Mouse (Mus musculus): ENCODE data around the gene Toporsl. TPM values are rescaled to one million over a fixed set of nuclear protein-coding genes. Genes with fewer than 3 reads are reported as not detected.

The Toporsl gene
- total RNA-seq (2012; rRNA removed) (not detected in 2 replicates), polyA plus RNA-seq (2012; ENCODE audit: insufficient read depth in 1 of 2, insufficient read length in 2 of 2, low read depth in 1 of 2, low replicate concordance in 2 of 2, missing spikeins in 1 of 2) (not detected)

- Histone ChIP-seq H3K27me3 (ENCODE audit: control insufficient read depth in 1 of 2, insufficient read depth in 2 of 2, low read length in 2 of 2) (no peaks in the 10 kb centered on the region), H3K9me3 (replicated peaks; ENCODE audit: insufficient read depth, low read length) (no peaks in the 10 kb centered on the region), H3K4me1 (ENCODE audit: control insufficient read depth in 1 of 2, insufficient read depth in 2 of 2, low read length in 2 of 2) (no peaks in the 10 kb centered on the region), H3K4me3 (ENCODE audit: control insufficient read depth in 1 of 2, insufficient read depth in 1 of 2, low read depth in 2 of 2, low read length in 2 of 2) (no peak within 1 kb of the TSS), H3K9ac (ENCODE audit: control insufficient read depth, low read depth, low read length, poor library complexity, severe bottlenecking) (no peak within 1 kb of the TSS), H3K36me3 (ENCODE audit: control insufficient read depth in 1 of 2, insufficient read depth in 2 of 2, low read length in 2 of 2) (no peaks in the 10 kb centered on the region), H3K27ac (ENCODE audit: control insufficient read depth, low read depth, low read length) (no peak within 1 kb of the TSS), H3K79me2 (ENCODE audit: control insufficient read depth, insufficient read depth, low read length, poor library complexity) (no peaks in the 10 kb centered on the region)
- TF ChIP-seq MAFK (IDR thresholded peaks at IDR 0.05; ENCODE audit: borderline replicate concordance, low read depth, low read length) (no peak), USF1 (IDR thresholded peaks at IDR 0.05; ENCODE audit: low read depth, low read length) (no peak), MAX (IDR thresholded peaks at IDR 0.05; ENCODE audit: low read length) (no peak), KAT2A (conservative IDR thresholded peaks at IDR 0.05; ENCODE audit: low read depth, low read length) (no peak), ZNF384 (IDR thresholded peaks at IDR 0.05; ENCODE audit: low read depth, low read length) (no peak), EP300 (IDR thresholded peaks at IDR 0.05; ENCODE audit: low read depth in 1 of 2, low read length in 2 of 2) (no peak), JUND (IDR thresholded peaks at IDR 0.05; ENCODE audit: low read depth, low read length) (no peak), POLR2AphosphoS2 (IDR thresholded peaks at IDR 0.05; ENCODE audit: low read length) (no peak), TCF12 (IDR thresholded peaks at IDR 0.05; ENCODE audit: low read depth, low read length) (no peak), NRF1 (IDR thresholded peaks at IDR 0.05; ENCODE audit: insufficient read depth, low read depth, low read length, poor library complexity, severe bottlenecking) (no peak), E2F4 (IDR thresholded peaks at IDR 0.05; ENCODE audit: borderline replicate concordance, low read depth, low read length) (no peak), TBP (IDR thresholded peaks at IDR 0.05; ENCODE audit: low read depth, low read length) (no peak), CHD2 (IDR thresholded peaks at IDR 0.05; ENCODE audit: low read length) (no peak), SMC3 (IDR thresholded peaks at IDR 0.05; ENCODE audit: low read depth, low read length) (no peak), MYB (IDR thresholded peaks at IDR 0.05; ENCODE audit: low read depth, low read length) (no peak)
- DNase-seq (ENCODE audit: low read depth, low spot score) = no peak
Measured at GRCm38 (mm10) chr4:52595927-52596326, at the start of gene Toporsl. Gene Toporsl, plus strand, starts transcription at chr4:52596274.

- Histone ChIP-seq H3K9ac (ENCODE audit: control insufficient read depth, low read depth, low read length, poor library complexity, severe bottlenecking) (no peak overlapping the region), H3K79me2 (ENCODE audit: control insufficient read depth, insufficient read depth, low read length, poor library complexity) (no peaks in the 10 kb centered on the region), H3K36me3 (ENCODE audit: control insufficient read depth in 1 of 2, insufficient read depth in 2 of 2, low read length in 2 of 2) (no peaks in the 10 kb centered on the region), H3K4me3 (ENCODE audit: control insufficient read depth in 1 of 2, insufficient read depth in 1 of 2, low read depth in 2 of 2, low read length in 2 of 2) (no peak overlapping the region), H3K4me1 (ENCODE audit: control insufficient read depth in 1 of 2, insufficient read depth in 2 of 2, low read length in 2 of 2) (no peaks in the 10 kb centered on the region), H3K9me3 (replicated peaks; ENCODE audit: insufficient read depth, low read length) (no peaks in the 10 kb centered on the region), H3K27ac (ENCODE audit: control insufficient read depth, low read depth, low read length) (no peak overlapping the region), H3K27me3 (ENCODE audit: control insufficient read depth in 1 of 2, insufficient read depth in 2 of 2, low read length in 2 of 2) (no peaks in the 10 kb centered on the region)
- no peak for TF ChIP-seq ZNF384 (IDR thresholded peaks at IDR 0.05; ENCODE audit: low read depth, low read length)
- TF ChIP-seq SIN3A (IDR thresholded peaks at IDR 0.05; ENCODE audit: low read length) = no peak
- no peak for TF ChIP-seq RAD21 (IDR thresholded peaks at IDR 0.05; ENCODE audit: low read depth, low read length)
- TF ChIP-seq TAL1 (IDR thresholded peaks at IDR 0.05; ENCODE audit: low read length) = no peak
- no peak for TF ChIP-seq NELFE (IDR thresholded peaks at IDR 0.05; ENCODE audit: low read depth, low read length)
- TF ChIP-seq MYB (IDR thresholded peaks at IDR 0.05; ENCODE audit: low read depth, low read length) = no peak
- TF ChIP-seq MAZ (IDR thresholded peaks at IDR 0.05; ENCODE audit: low read depth, low read length) = no peak
- no peak for TF ChIP-seq SMC3 (IDR thresholded peaks at IDR 0.05; ENCODE audit: low read depth, low read length)
- no peak for TF ChIP-seq POLR2A (IDR thresholded peaks at IDR 0.05; ENCODE audit: control insufficient read depth in 1 of 2, insufficient read depth in 1 of 2, low read depth in 1 of 2, low read length in 2 of 2, poor library complexity in 1 of 2)
- no peak for TF ChIP-seq POLR2AphosphoS5 (IDR thresholded peaks at IDR 0.05; ENCODE audit: borderline replicate concordance, low read depth, low read length)
- no peak for TF ChIP-seq MEF2A (IDR thresholded peaks at IDR 0.05; ENCODE audit: extremely low read depth, insufficient replicate concordance, low read depth, low read length, poor library complexity, severe bottlenecking)
- no peak for TF ChIP-seq CHD1 (IDR thresholded peaks at IDR 0.05; ENCODE audit: low read depth, low read length)
- TF ChIP-seq MXI1 (IDR thresholded peaks at IDR 0.05; ENCODE audit: low read depth, low read length) = no peak
- no peak for TF ChIP-seq ZKSCAN1 (IDR thresholded peaks at IDR 0.05; ENCODE audit: low read depth, low read length)
- DNase-seq (ENCODE audit: low read depth, low spot score) = no peak
Measured at GRCm38 (mm10) chr4:52557672-52558071, 38.4 kb upstream of the Toporsl start.

Measured in MEL (cell line).